Mouse (Mus musculus) liver, embryonic 18 days (tissue): ENCODE data around the gene Tmem135. TPM values are rescaled to one million over a fixed set of nuclear protein-coding genes. Genes with fewer than 3 reads are reported as not detected.

ENCODE experiments used
- polyA plus RNA-seq: library from polyadenylated mRNA; depleted of rRNA; stranded (reverse); fragments of >200 nt; gene quantifications from 2 replicates; pipeline ENCODE4 v1.2.3, GENCODE M21; 2012; rRNA removed

Tmem135 gene
- 21.7 and 24.7 TPM in 2 replicates for polyA plus RNA-seq

DNA sequence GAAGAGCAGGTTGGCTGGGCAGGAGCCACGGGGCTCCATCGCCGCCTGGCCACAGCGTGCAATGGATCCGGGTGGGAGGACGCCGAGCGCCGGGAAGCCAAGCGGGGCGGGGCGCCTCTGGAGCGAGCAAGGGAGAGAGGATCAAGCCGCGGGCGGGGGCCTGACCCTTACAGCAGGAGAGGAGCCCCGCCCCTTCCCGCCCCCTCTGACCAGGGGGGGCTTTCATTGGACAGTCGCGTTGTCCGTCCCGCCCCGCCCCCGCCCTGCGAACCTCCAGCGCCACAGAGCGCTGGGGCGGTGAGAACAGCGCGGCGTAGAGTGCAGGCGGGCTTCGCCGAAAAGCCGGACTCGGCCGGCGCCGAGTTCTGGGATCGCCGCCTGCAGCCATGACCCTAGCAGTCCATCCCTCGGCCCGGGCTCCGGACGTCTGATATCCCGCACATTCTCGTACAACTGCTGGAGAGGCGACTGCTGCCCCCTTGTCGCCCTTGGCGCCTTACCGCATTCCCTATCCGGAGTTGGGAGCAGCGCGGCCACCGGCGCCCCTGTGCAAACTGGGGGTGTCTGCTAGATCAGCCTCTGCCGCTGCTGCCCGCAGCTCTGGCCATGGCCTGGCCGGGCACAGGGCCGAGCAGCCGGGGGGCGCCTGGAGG lies at the start of gene Tmem135, which contains the start of gene Fzd4:
Tmem135 (minus strand) TSS at position 142 of the 653 bp plus-strand sequence.
Fzd4 (plus strand) TSS at position 275 of the 653 bp plus-strand sequence.

Other genes with a start within 250 kb of the Tmem135 start
- 4.7 and 5.3 TPM in 2 replicates for gene Fzd4, start 133 bp upstream of the Tmem135 start, polyA plus RNA-seq
- 5.2 and 6.6 TPM in 2 replicates for gene Prss23, start 123.0 kb upstream of the Tmem135 start, polyA plus RNA-seq
- 0.08 and 0.11 TPM in 2 replicates for gene Me3, start 228.2 kb upstream of the Tmem135 start, polyA plus RNA-seq